Mouse (Mus musculus) kidney, embryonic 15.5 days (tissue): Measurements from ENCODE around the gene Uchl1. TPM values are rescaled to one million over a fixed set of nuclear protein-coding genes. Genes with fewer than 3 reads are reported as not detected.
A peak's percentile ranks its signal among the peaks of the same experiment; 100 is the strongest.

ENCODE experiments used
- ATAC-seq: fragments of 200-750 bp; cut with Nextera tagmentation; replicated peaks from 2 replicates; pipeline ENCODE4 v1.8.0; 2017; ENCODE audit warnings: moderate TSS enrichment; ENCODE audit not compliant: low FRiP score
- H3K27ac ChIP-seq: fragments of 300-500 bp; sonication (generic); 2 replicates; pipeline ENCODE4 v1.5.1; 2015; ENCODE audit warnings: mild to moderate bottlenecking, inconsistent platforms
- H3K27me3 ChIP-seq: fragments of 300-500 bp; sonication (generic); 2 replicates; pipeline ENCODE4 v1.6.1; 2015; ENCODE audit warnings: inconsistent platforms
- H3K36me3 ChIP-seq: fragments of 300-500 bp; sonication (generic); 2 replicates; pipeline ENCODE4 v1.6.1; 2015; ENCODE audit warnings: inconsistent platforms
- H3K4me1 ChIP-seq: fragments of 300-500 bp; sonication (generic); 2 replicates; pipeline ENCODE4 v1.6.1; 2015; ENCODE audit warnings: inconsistent platforms
- H3K4me2 ChIP-seq: fragments of 300-500 bp; sonication (generic); 2 replicates; pipeline ENCODE4 v1.6.1; 2015; ENCODE audit warnings: moderate library complexity, mild to moderate bottlenecking, inconsistent platforms
- H3K4me3 ChIP-seq: fragments of 300-500 bp; sonication (generic); replicated peaks from 2 replicates; pipeline ENCODE4 v1.5.1; 2015; ENCODE audit warnings: mild to moderate bottlenecking, inconsistent platforms
- H3K9ac ChIP-seq: fragments of 300-500 bp; sonication (generic); 2 replicates; pipeline ENCODE4 v1.6.1; 2015; ENCODE audit warnings: mild to moderate bottlenecking, inconsistent platforms
- H3K9me3 ChIP-seq: fragments of 300-500 bp; sonication (generic); replicated peaks from 2 replicates; pipeline ENCODE4 v1.6.1; 2016; ENCODE audit warnings: inconsistent platforms
- WGBS: fragments of 180-500 bp; shearing (Covaris S2); methylation state at CpG from one replicate; pipeline ENCODE4 v1.1.7; 2015; ENCODE audit warnings: mixed read lengths; 5-methylcytosine and 5-hydroxymethylcytosine counted together
- polyA plus RNA-seq: library from polyadenylated mRNA; unstranded; fragments of >200 nt; fragmentation: Nextera tagmentation; extraction: Ambion mirVana; gene quantifications from 2 replicates; pipeline ENCODE4 v1.2.1, GENCODE M21; 2015

Gene Uchl1
- polyA plus RNA-seq, result 67.5 and 94.5 TPM in 2 replicates

GRCm38 (mm10) chr5:66675983-66676382 lies at the start of gene Uchl1:
Gene Uchl1, plus strand, starts transcription at chr5:66676091.
- under 1% methylated on average over 20 of the region's 20 CpGs for WGBS
- H3K27me3 ChIP-seq, result peaks cover 51% of the 10 kb centered on the region
- no peaks in the 10 kb centered on the region for H3K9me3 ChIP-seq
- H3K4me2 ChIP-seq, result peak within 1 kb of the TSS; percentile 99
- peaks cover 28% of the 10 kb centered on the region for H3K4me1 ChIP-seq
- H3K36me3 ChIP-seq, result no peaks in the 10 kb centered on the region
- H3K9ac ChIP-seq, result peak within 1 kb of the TSS; percentile 35
- 0 out of 2 replicates have a peak within 1 kb of the TSS, but pooled peaks have one; percentile 41 for H3K27ac ChIP-seq
- peak; percentile 88 for ATAC-seq
- H3K4me3 ChIP-seq, result peak within 1 kb of the TSS; percentile 60

GRCm38 (mm10) chr5:66627805-66628204 lies 48.1 kb upstream of the Uchl1 start:
- 56% methylated on average over 7 of the region's 7 CpGs for WGBS

GRCm38 (mm10) chr5:66635459-66636079 lies 40.3 kb upstream of the Uchl1 start:
- 69% methylated on average over 10 of the region's 10 CpGs for WGBS
- Histone ChIP-seq H3K9ac (no peak overlapping the region), H3K27ac (no peak overlapping the region), H3K4me3 (no peak overlapping the region), H3K36me3 (no peaks in the 10 kb centered on the region), H3K4me2 (no peak overlapping the region), H3K27me3 (no peaks in the 10 kb centered on the region), H3K9me3 (no peaks in the 10 kb centered on the region), H3K4me1 (no peaks in the 10 kb centered on the region)
- no peak for ATAC-seq

More at GRCm38 (mm10) chr5:66627805-66628204, 48.1 kb upstream of the Uchl1 start:
- Histone ChIP-seq H3K4me2 (no peak overlapping the region), H3K27me3 (no peaks in the 10 kb centered on the region), H3K4me1 (peaks cover 8% of the 10 kb centered on the region; the same call in 1 of the 2 replicates), H3K4me3 (no peak overlapping the region), H3K9me3 (no peaks in the 10 kb centered on the region), H3K9ac (no peak overlapping the region), H3K27ac (0 out of 2 replicates have a peak overlapping the region, but pooled peaks have one; percentile 56), H3K36me3 (no peaks in the 10 kb centered on the region)
- ATAC-seq, result no peak

GRCm38 (mm10) chr5:66642156-66642555 lies 33.7 kb upstream of the Uchl1 start:
- Histone ChIP-seq H3K36me3 (no peaks in the 10 kb centered on the region), H3K27ac (no peak overlapping the region), H3K9ac (no peak overlapping the region), H3K4me2 (no peak overlapping the region), H3K4me3 (no peak overlapping the region), H3K9me3 (0 out of 2 replicates have a peak, but pooled peaks cover 3% of the 10 kb centered on the region), H3K27me3 (no peaks in the 10 kb centered on the region), H3K4me1 (0 out of 2 replicates have a peak, but pooled peaks cover 2% of the 10 kb centered on the region)
- 90% methylated on average over 4 of the region's 4 CpGs for WGBS
- ATAC-seq, result no peak

GRCm38 (mm10) chr5:66643260-66643659 lies 32.6 kb upstream of the Uchl1 start:
- 86% methylated on average over 5 of the region's 5 CpGs for WGBS
- no peak for ATAC-seq
- Histone ChIP-seq H3K9me3 (0 out of 2 replicates have a peak, but pooled peaks cover 3% of the 10 kb centered on the region), H3K4me2 (no peak overlapping the region), H3K9ac (no peak overlapping the region), H3K27me3 (no peaks in the 10 kb centered on the region), H3K27ac (no peak overlapping the region), H3K36me3 (no peaks in the 10 kb centered on the region), H3K4me3 (no peak overlapping the region), H3K4me1 (peaks cover 7% of the 10 kb centered on the region; the same call in 1 of the 2 replicates)

- 57% methylated on average over 7 of the region's 7 CpGs for WGBS
These were observed 28.4 kb upstream of the Uchl1 start for GRCm38 (mm10) chr5:66647504-66647903.

GRCm38 (mm10) chr5:66654220-66654619 lies 21.7 kb upstream of the Uchl1 start:
- Histone ChIP-seq H3K4me2 (0 out of 2 replicates have a peak overlapping the region, but pooled peaks have one; percentile 8), H3K27ac (peak overlapping the region; percentile 71), H3K4me3 (no peak overlapping the region), H3K9me3 (no peaks in the 10 kb centered on the region), H3K4me1 (peaks cover 6% of the 10 kb centered on the region), H3K9ac (no peak overlapping the region), H3K36me3 (no peaks in the 10 kb centered on the region), H3K27me3 (no peaks in the 10 kb centered on the region)
- 21% methylated on average over 5 of the region's 5 CpGs for WGBS
- ATAC-seq, result peak; percentile 70

More at GRCm38 (mm10) chr5:66647504-66647903, 28.4 kb upstream of the Uchl1 start:
- H3K9me3 ChIP-seq, result no peaks in the 10 kb centered on the region
- no peak for ATAC-seq
- H3K27me3 ChIP-seq, result no peaks in the 10 kb centered on the region
- no peaks in the 10 kb centered on the region for H3K36me3 ChIP-seq
- no peak overlapping the region for H3K9ac ChIP-seq
- H3K4me1 ChIP-seq, result peaks cover 7% of the 10 kb centered on the region; the same call in 1 of the 2 replicates
- H3K27ac ChIP-seq, result no peak overlapping the region
- no peak overlapping the region for H3K4me3 ChIP-seq
- no peak overlapping the region for H3K4me2 ChIP-seq

- WGBS, result under 1% methylated on average over 18 of the region's 18 CpGs
These were observed 551 bp upstream of the Uchl1 start for GRCm38 (mm10) chr5:66675189-66675890.

GRCm38 (mm10) chr5:66676457-66677117 lies 696 bp downstream of the Uchl1 start:
- ATAC-seq, result peak; percentile 81
- Histone ChIP-seq H3K27me3 (peaks cover 51% of the 10 kb centered on the region), H3K4me1 (peaks cover 28% of the 10 kb centered on the region), H3K36me3 (no peaks in the 10 kb centered on the region), H3K4me3 (peak overlapping the region; percentile 60), H3K27ac (0 out of 2 replicates have a peak overlapping the region, but pooled peaks have one; percentile 41), H3K9ac (peak overlapping the region; percentile 35), H3K9me3 (no peaks in the 10 kb centered on the region), H3K4me2 (peak overlapping the region; percentile 99)
- under 1% methylated on average over 51 of the region's 51 CpGs for WGBS

More at GRCm38 (mm10) chr5:66675189-66675890, 551 bp upstream of the Uchl1 start:
- Histone ChIP-seq H3K4me2 (peak overlapping the region; percentile 99), H3K27me3 (peaks cover 51% of the 10 kb centered on the region), H3K27ac (no peak overlapping the region), H3K36me3 (no peaks in the 10 kb centered on the region), H3K4me3 (peak overlapping the region; percentile 60), H3K4me1 (peaks cover 28% of the 10 kb centered on the region), H3K9ac (no peak overlapping the region), H3K9me3 (no peaks in the 10 kb centered on the region)
- no peak for ATAC-seq

- Histone ChIP-seq H3K27me3 (peaks cover 47% of the 10 kb centered on the region), H3K9ac (no peak overlapping the region), H3K36me3 (no peaks in the 10 kb centered on the region), H3K9me3 (no peaks in the 10 kb centered on the region), H3K4me1 (peaks cover 28% of the 10 kb centered on the region), H3K4me2 (peak overlapping the region; percentile 99), H3K27ac (no peak overlapping the region), H3K4me3 (no peak overlapping the region)
- ATAC-seq, result no peak
- WGBS, result 66% methylated on average over 21 of the region's 21 CpGs
These were observed 1.8 kb downstream of the Uchl1 start for GRCm38 (mm10) chr5:66677411-66678345.

GRCm38 (mm10) chr5:66679222-66679621 lies 3.3 kb downstream of the Uchl1 start:
- Histone ChIP-seq H3K4me1 (peaks cover 28% of the 10 kb centered on the region), H3K9me3 (no peaks in the 10 kb centered on the region), H3K27ac (no peak overlapping the region), H3K27me3 (peaks cover 37% of the 10 kb centered on the region), H3K4me3 (no peak overlapping the region), H3K36me3 (no peaks in the 10 kb centered on the region), H3K4me2 (no peak overlapping the region), H3K9ac (no peak overlapping the region)
- 74% methylated on average over 10 of the region's 10 CpGs for WGBS
- ATAC-seq, result no peak
